Mouse (Mus musculus) liver, adult 2 months (tissue): ENCODE measurements at regions not wholly inside any gene's neighbourhood (a gene's known extent, or its start where the extent isn't known, plus 50 kb on each side); places are given as distances from the start of the nearest gene placed in this dataset.

ENCODE experiments used
- CTCF ChIP-seq: fragments of 200-500 bp; IDR thresholded peaks from 2 replicates; pipeline ENCODE4 v1.5.1; 2011; ENCODE audit warnings: low read depth, low read length, control low read depth
- POLR2A ChIP-seq: fragments of 200-500 bp; IDR thresholded peaks from 2 replicates; pipeline ENCODE4 v1.6.1; 2011; ENCODE audit warnings: low read length, control low read depth; ENCODE audit not compliant: insufficient read depth; ENCODE audit errors: extremely low read depth

DNA sequence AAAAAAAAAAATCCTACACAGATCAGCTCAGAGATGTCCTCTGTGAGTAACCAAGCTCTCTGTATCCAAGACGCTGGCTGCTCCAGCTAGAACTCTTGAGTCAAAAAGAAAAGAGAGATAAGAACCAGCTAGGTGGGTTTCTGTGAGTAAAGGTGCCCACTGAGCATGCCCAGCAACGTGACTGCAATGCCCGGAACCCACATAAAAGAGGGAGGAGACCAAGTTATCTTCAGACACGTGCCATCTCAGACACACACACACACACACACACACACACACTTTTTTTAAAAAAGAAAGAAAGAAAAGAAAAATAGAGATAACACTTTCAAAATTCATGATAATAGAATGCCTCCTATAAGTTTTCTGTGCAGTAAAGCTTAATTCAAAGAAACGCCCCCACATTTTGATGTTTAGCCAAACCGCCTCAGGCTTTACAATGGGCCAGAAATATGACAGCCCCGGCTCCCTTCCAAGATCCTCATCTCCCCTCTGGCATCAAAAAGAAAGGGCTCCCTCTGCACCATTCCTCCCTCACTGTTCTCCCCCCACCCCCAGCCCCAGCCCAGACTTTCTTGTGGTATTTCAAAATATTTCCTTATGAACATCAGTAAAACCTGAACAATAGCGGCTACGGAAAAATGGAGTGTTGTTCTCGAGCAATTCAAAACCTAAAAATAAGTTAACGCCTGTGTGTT, 124.8 kb downstream of the Sp3 start:
- TF ChIP-seq CTCF (no peak), POLR2A (no peak)
